Mouse (Mus musculus): ENCODE measurements around the gene Dbr1. TPM values are rescaled to one million over a fixed set of nuclear protein-coding genes. Genes with fewer than 3 reads are reported as not detected.

Dbr1 gene
- polyA plus RNA-seq, 1 experiment from 2014 or later, result 24.6 TPM

Other genes with a start within 250 kb of the Dbr1 start
- 0.03 and 0.14 TPM in 2 replicates for gene Esyt3, start 217.2 kb upstream of the Dbr1 start, polyA plus RNA-seq (2015; fragmentation: Nextera tagmentation; extraction: Ambion mirVana)
- 3.2 and 5.5 TPM in 2 replicates for gene Mras, start 138.4 kb upstream of the Dbr1 start, polyA plus RNA-seq (2015; fragmentation: Nextera tagmentation; extraction: Ambion mirVana)
- gene Nme9, start 124.3 kb upstream of the Dbr1 start, polyA plus RNA-seq (2015; fragmentation: Nextera tagmentation; extraction: Ambion mirVana), result not detected in 2 replicates
- 11.9 and 14.5 TPM in 2 replicates for gene Armc8, start 6.9 kb upstream of the Dbr1 start, polyA plus RNA-seq (2015; fragmentation: Nextera tagmentation; extraction: Ambion mirVana)
- gene A4gnt, start 36.7 kb downstream of the Dbr1 start, polyA plus RNA-seq (2015; fragmentation: Nextera tagmentation; extraction: Ambion mirVana), result not detected in 2 replicates
- 1.6 TPM in 2 replicates for gene Dzip1l, start 53.7 kb downstream of the Dbr1 start, polyA plus RNA-seq (2015; fragmentation: Nextera tagmentation; extraction: Ambion mirVana)
- 0.20 TPM in 1 of 2 replicates, not detected in the other for gene Cldn18, start 141.5 kb downstream of the Dbr1 start, polyA plus RNA-seq (2015; fragmentation: Nextera tagmentation; extraction: Ambion mirVana)

Data from liver, embryonic 13.5 days (tissue).